Mouse (Mus musculus) erythroblast, embryonic 14.5 days (primary cell): Measurements from ENCODE around the gene Gab3.

Experiments used
- GATA1 ChIP-seq: IDR thresholded peaks from 2 replicates; pipeline ENCODE4 v1.6.1; 2012; ENCODE audit warnings: low read length, inconsistent platforms, mixed read lengths
- TAL1 ChIP-seq: IDR thresholded peaks from 3 replicates; pipeline ENCODE4 v1.6.1; 2012; ENCODE audit warnings: low read length, inconsistent platforms, mixed read lengths

GRCm38 (mm10) chrX:75095369-75096162 lies 10.3 kb upstream of the Gab3 start, which contains the start of gene Dkc1:
- TF ChIP-seq GATA1, result no peak
- TF ChIP-seq TAL1, result no peak
